Mouse (Mus musculus) spleen, adult 2 months (tissue): ENCODE data around the gene Xylt1.

Experiments used
- CTCF ChIP-seq: fragments of 200-500 bp; IDR thresholded peaks from 2 replicates; pipeline ENCODE4 v1.5.1; 2011; ENCODE audit warnings: mild to moderate bottlenecking, inconsistent platforms; ENCODE audit not compliant: insufficient read depth, insufficient read length, insufficient replicate concordance; ENCODE audit errors: extremely low read depth
- POLR2A ChIP-seq: fragments of 200-500 bp; IDR thresholded peaks from 2 replicates; pipeline ENCODE4 v1.6.1; 2011; ENCODE audit warnings: low read depth, low read length, inconsistent platforms

GRCm38 (mm10) chr7:117399971-117400370, 19.2 kb downstream of the Xylt1 start:
- TF ChIP-seq POLR2A (no peak), CTCF (no peak)
